Mouse (Mus musculus) effector memory CD4-positive, alpha-beta T cell, adult 7 months (primary cell): Measurements from ENCODE around the gene Eps15l1. TPM values are rescaled to one million over a fixed set of nuclear protein-coding genes. Genes with fewer than 3 reads are reported as not detected.

Experiments used
- polyA plus RNA-seq: library from polyadenylated mRNA; unstranded; fragments of 100-300 nt; shearing (Covaris generic); gene quantifications from one replicate; pipeline ENCODE4 v1.2.1, GENCODE M21; 2017

Eps15l1 gene
- polyA plus RNA-seq: 37.0 TPM

GRCm38 (mm10) chr8:72421362-72422335, at the start of gene Eps15l1:
Gene Eps15l1 (minus strand): TSS chr8:72421460.

GRCm38 (mm10) chr8:72443338-72443993, 22.2 kb upstream of the Eps15l1 start, which contains the start of the genes Calr3 and 1700030K09Rik:
Gene Calr3 (minus strand): TSS chr8:72443870.
Gene 1700030K09Rik (plus strand): TSS chr8:72443880.

GRCm38 (mm10) chr8:72318801-72319322, 102.4 kb downstream of the Eps15l1 start, which contains the start of gene Klf2:
Gene Klf2 (plus strand): TSS chr8:72319033.

GRCm38 (mm10) chr8:72305210-72305905, 115.9 kb downstream of the Eps15l1 start, which contains the start of gene Gm10282:
Gene Gm10282 (minus strand): TSS chr8:72305260.

Other genes starting within 250 kb of the Eps15l1 start
- 9.4 TPM for gene Hsh2d, start 231.8 kb downstream of the Eps15l1 start, polyA plus RNA-seq
- gene Cib3, start 208.6 kb downstream of the Eps15l1 start, polyA plus RNA-seq: 0.48 TPM
- gene Gm11034, start 207.8 kb downstream of the Eps15l1 start, polyA plus RNA-seq: not detected
- gene Fam32a, start 201.7 kb downstream of the Eps15l1 start, polyA plus RNA-seq: 88.0 TPM
- gene Ap1m1, start 181.4 kb downstream of the Eps15l1 start, polyA plus RNA-seq: 159 TPM
- gene Gm10282, start 116.2 kb downstream of the Eps15l1 start, polyA plus RNA-seq: 3.0 TPM
- gene Klf2, start 102.4 kb downstream of the Eps15l1 start, polyA plus RNA-seq: 922 TPM
- 0.35 TPM for gene Calr3, start 22.4 kb upstream of the Eps15l1 start, polyA plus RNA-seq
- gene 1700030K09Rik, start 22.4 kb upstream of the Eps15l1 start, polyA plus RNA-seq: 5.0 TPM
- 70.8 TPM for gene Cherp, start 53.8 kb upstream of the Eps15l1 start, polyA plus RNA-seq
- 166 TPM for gene Slc35e1, start 71.2 kb upstream of the Eps15l1 start, polyA plus RNA-seq
- gene Med26, start 126.8 kb upstream of the Eps15l1 start, polyA plus RNA-seq: 18.8 TPM
- gene Smim7, start 149.6 kb upstream of the Eps15l1 start, polyA plus RNA-seq: 74.4 TPM
- gene Tmem38a, start 150.6 kb upstream of the Eps15l1 start, polyA plus RNA-seq: 0.96 TPM
- gene Nwd1, start 225.3 kb upstream of the Eps15l1 start, polyA plus RNA-seq: 0.61 TPM